Mouse (Mus musculus): ENCODE data around the gene Fam204a.

DNA sequence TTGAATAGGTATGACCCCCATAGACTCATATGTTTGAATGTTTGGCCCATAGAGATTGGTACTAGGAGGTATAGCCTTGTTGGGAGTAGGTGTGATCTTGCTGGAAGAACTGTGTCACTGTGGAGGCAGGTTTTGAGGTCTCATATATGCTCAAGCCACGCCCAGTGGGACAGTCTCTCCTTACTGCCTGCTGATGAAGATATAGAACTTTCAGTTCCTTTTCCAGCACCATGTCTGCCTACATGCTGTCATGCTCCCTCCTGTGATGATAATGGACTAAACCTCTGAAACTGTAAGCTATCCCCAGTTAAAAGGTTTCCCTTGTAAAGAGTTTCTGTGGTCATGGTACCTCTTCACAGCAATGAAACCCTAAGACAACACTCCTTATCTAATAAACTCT, 44.3 kb downstream of the Fam204a start:
- no peak for TF ChIP-seq CTCF (IDR thresholded peaks at IDR 0.05; ENCODE audit: low read depth, low read length)
- TF ChIP-seq GATA1 (IDR thresholded peaks at IDR 0.05; ENCODE audit: borderline replicate concordance, low read length) = no peak
- no peak for TF ChIP-seq POLR2AphosphoS5 (IDR thresholded peaks at IDR 0.05; ENCODE audit: insufficient replicate concordance, low read depth, low read length)
- no peak for TF ChIP-seq TAL1 (conservative IDR thresholded peaks at IDR 0.05; ENCODE audit: low read depth, low read length)
